Mouse (Mus musculus): ENCODE data around the gene Muc13. TPM values are rescaled to one million over a fixed set of nuclear protein-coding genes. Genes with fewer than 3 reads are reported as not detected.

The Muc13 gene
- polyA plus RNA-seq, 1 experiment from 2014 or later: not detected

DNA sequence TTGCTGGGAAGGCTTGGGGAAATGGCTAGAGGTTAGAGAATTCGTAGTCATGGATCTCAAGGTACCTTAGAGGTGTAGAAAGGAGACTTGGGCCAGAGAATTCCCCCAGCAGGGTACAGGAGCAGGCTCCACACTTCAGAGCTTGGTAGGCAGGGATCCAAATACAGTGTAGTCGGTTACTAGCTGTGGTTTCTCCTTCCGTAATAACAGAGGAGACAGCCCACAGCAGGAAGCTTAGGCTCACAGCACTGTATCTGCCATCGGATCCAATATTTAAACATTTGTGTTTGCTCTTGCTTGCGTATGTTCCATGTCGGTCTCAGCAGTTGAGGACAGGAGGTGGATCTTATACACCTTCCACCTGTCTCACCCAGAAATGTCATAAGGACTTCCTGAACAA, 2.0 kb downstream of the Muc13 start:
- WGBS: 81% methylated on average over 6 of the region's 6 CpGs
- Histone ChIP-seq H3K9ac (no peak overlapping the region), H3K4me1 (no peaks in the 10 kb centered on the region), H3K36me3 (no peaks in the 10 kb centered on the region), H3K4me2 (no peak overlapping the region), H3K27ac (no peak overlapping the region), H3K27me3 (no peaks in the 10 kb centered on the region), H3K4me3 (no peak overlapping the region), H3K9me3 (no peaks in the 10 kb centered on the region)
- ATAC-seq (ENCODE audit: insufficient number of reproducible peaks, low FRiP score, low TSS enrichment, low read depth): no peak

DNA sequence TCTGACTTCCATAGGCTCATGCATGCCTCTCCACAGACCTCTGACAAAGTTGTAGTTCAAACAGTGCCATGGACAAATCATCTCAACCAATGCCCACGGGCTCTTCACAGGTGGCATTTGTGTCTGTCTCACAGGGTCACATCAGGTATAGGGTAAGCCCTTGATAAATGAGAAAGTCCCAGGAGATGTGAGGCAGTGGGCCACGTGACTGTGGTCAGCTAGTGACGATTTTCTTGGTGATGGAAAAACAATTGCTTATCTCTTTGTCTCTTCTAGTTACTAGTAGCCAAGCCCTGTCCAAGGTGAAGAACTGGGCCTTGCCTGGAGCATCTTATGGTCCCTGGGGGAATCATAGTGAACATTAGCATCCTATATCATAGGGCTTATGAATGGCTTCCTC, 2.9 kb downstream of the Muc13 start:
- no peaks in the 10 kb centered on the region for H3K4me1 ChIP-seq
- no peak overlapping the region for H3K27ac ChIP-seq
- H3K4me2 ChIP-seq: no peak overlapping the region
- no peak for ATAC-seq (ENCODE audit: insufficient number of reproducible peaks, low FRiP score, low TSS enrichment, low read depth)
- H3K9me3 ChIP-seq: no peaks in the 10 kb centered on the region
- H3K4me3 ChIP-seq: no peak overlapping the region
- H3K27me3 ChIP-seq: no peaks in the 10 kb centered on the region
- no peak overlapping the region for H3K9ac ChIP-seq
- no peaks in the 10 kb centered on the region for H3K36me3 ChIP-seq
- 83% methylated on average over 3 of the region's 3 CpGs for WGBS

DNA sequence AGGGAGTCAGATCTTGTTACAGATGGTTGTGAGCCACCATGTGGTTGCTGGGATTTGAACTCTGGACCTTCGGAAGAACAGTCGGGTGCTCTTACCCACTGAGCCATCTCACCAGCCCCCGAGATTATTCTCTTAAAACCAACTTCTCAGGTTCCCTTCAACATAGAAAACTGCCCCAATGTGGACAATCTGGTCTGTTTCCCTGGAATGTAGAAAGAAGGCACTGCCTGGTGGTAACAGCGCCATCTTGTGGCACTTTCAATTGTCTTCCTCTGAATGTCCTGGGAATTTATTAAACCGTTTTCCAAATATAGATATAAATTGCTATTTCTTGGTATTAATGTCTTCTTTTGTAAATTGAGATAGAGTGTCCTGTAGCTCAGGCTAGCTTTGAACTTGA, 4.0 kb downstream of the Muc13 start:
- Histone ChIP-seq H3K36me3 (no peaks in the 10 kb centered on the region), H3K27me3 (no peaks in the 10 kb centered on the region), H3K9me3 (no peaks in the 10 kb centered on the region), H3K4me1 (no peaks in the 10 kb centered on the region), H3K4me3 (no peak overlapping the region), H3K9ac (no peak overlapping the region), H3K27ac (no peak overlapping the region), H3K4me2 (no peak overlapping the region)
- 34% methylated on average over 5 of the region's 5 CpGs for WGBS
- no peak for ATAC-seq (ENCODE audit: insufficient number of reproducible peaks, low FRiP score, low TSS enrichment, low read depth)

DNA sequence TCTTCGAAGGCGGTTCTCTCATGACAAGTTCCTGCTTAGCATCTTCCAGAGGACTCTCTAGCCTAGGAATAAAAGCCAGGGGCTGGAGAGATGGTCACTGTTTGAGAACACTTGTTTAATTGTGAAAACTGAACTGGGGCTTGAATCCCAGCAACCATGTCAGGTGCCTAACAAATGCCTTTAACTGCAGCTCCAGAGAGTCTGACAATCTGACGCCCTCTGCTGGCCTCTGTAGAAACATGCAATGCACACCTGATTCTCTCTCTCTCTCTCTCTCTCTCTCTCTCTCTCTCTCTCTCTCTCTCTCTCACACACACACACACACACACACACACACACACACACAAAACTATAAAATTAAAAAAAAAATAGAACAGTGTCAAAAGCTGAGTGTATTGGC, 16.2 kb downstream of the Muc13 start:
- Histone ChIP-seq H3K4me2 (no peak overlapping the region), H3K4me3 (no peak overlapping the region), H3K27ac (no peak overlapping the region), H3K9me3 (no peaks in the 10 kb centered on the region), H3K27me3 (no peaks in the 10 kb centered on the region), H3K9ac (no peak overlapping the region), H3K4me1 (no peaks in the 10 kb centered on the region), H3K36me3 (no peaks in the 10 kb centered on the region)
- 73% methylated on average over 3 of the region's 3 CpGs for WGBS
- ATAC-seq (ENCODE audit: insufficient number of reproducible peaks, low FRiP score, low TSS enrichment, low read depth): no peak

DNA sequence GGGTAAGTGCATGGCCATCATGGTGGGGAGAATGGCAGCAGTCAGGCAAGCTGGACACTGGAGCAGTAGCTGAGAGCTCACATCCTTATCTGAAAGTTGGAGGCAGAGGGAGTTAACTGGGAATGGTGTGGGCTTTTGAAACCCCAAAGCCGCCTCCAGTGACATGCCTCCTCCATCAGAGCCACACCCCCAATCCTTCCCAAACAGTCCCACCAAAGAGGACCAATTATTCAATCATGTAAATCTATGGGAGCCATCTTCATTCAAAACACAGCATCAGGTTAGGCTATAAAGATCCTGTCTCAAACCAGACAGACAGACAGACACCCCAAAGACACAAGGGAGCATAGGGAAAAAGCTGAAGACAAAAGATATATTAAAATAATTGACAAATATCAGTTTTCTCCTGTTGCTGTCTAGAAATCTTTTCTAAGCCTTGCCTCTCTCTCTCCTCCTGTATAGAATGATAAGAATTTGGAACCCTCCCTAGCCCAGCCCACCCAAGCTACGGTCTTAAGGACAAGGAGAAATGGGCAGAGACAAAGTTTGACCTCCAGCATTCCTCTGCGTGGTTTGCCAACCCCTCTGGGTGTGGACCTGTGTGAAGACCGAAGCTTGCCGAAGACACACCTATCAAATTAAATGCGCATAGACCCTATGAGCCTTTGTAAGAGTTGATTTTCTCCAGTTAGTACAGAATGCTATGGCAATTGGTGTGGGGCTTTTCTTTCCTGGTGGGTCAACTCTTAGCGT, 24.8 kb downstream of the Muc13 start:
- Histone ChIP-seq H3K9ac (no peak overlapping the region), H3K36me3 (no peaks in the 10 kb centered on the region)

DNA sequence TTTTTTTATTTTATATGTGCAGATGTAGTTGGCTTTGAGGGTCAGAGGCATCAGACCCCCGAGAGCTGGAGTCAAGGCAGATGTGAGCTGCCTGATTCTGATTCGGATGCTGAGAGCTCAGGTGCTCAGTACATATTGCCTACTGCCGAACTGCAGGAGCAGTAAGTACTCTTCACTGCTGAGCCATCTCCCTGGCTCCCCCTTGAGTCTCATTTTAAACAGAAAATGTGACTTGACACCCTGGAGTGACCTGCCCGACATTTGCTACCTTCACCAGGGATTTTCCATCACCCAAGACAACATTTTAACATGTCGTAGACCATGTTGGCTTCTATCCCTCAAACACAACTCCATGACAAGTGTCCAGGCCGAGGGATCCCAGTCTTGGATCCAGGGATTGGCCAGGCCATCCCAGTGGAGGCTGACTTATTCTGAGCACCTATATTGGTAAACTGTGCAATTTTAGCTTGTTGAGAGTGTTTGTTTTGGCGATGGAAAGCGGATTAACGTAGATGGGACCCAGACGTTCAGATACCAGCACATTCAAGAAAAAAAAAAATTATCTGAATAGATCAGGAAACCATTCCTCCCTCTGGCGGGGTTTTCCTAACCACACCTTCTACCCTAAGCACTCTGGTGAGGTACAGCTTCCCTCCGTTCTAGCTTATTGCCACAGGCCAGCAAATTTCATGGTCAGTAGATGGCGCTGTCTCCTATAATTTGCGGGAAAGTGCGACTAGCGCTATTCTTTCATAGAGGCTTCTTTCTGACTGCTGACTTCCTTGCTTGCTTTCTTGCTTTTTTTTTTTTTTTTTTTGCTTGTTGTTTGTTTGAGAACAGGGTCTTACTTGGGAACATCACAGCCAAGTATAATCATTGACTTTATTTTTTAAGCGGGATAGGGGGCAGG, 26.7 kb downstream of the Muc13 start:
- WGBS: 19% methylated on average over 17 of the region's 17 CpGs
- Histone ChIP-seq H3K9me3 (no peaks in the 10 kb centered on the region), H3K27ac (no peak overlapping the region), H3K4me1 (peaks cover 3% of the 10 kb centered on the region; the same call in 1 of the 2 replicates), H3K9ac (no peak overlapping the region), H3K36me3 (no peaks in the 10 kb centered on the region), H3K27me3 (no peaks in the 10 kb centered on the region), H3K4me2 (no peak overlapping the region), H3K4me3 (no peak overlapping the region)
- ATAC-seq (ENCODE audit: insufficient number of reproducible peaks, low FRiP score, low TSS enrichment, low read depth): no peak

More for the DNA sequence above, 24.8 kb downstream of the Muc13 start:
- Histone ChIP-seq H3K4me3 (no peak overlapping the region), H3K4me2 (no peak overlapping the region), H3K9me3 (no peaks in the 10 kb centered on the region), H3K27me3 (no peaks in the 10 kb centered on the region), H3K4me1 (peaks cover 3% of the 10 kb centered on the region; the same call in 1 of the 2 replicates), H3K27ac (no peak overlapping the region)
- ATAC-seq (ENCODE audit: insufficient number of reproducible peaks, low FRiP score, low TSS enrichment, low read depth): no peak
- WGBS: 86% methylated on average over 7 of the region's 7 CpGs

- Histone ChIP-seq H3K4me3 (no peak overlapping the region), H3K9ac (no peak overlapping the region), H3K36me3 (no peaks in the 10 kb centered on the region), H3K4me2 (no peak overlapping the region), H3K4me1 (peaks cover 10% of the 10 kb centered on the region; the same call in 1 of the 2 replicates), H3K9me3 (no peaks in the 10 kb centered on the region), H3K27ac (no peak overlapping the region), H3K27me3 (no peaks in the 10 kb centered on the region)
- ATAC-seq (ENCODE audit: insufficient number of reproducible peaks, low FRiP score, low TSS enrichment, low read depth): no peak
- 86% methylated on average over 6 of the region's 6 CpGs for WGBS
Observed at GRCm38 (mm10) chr16:33824603-33825002, 30.8 kb downstream of the Muc13 start.

GRCm38 (mm10) chr16:33828496-33828895, 34.7 kb downstream of the Muc13 start:
- no peak for ATAC-seq (ENCODE audit: insufficient number of reproducible peaks, low FRiP score, low TSS enrichment, low read depth)
- H3K4me2 ChIP-seq: no peak overlapping the region
- no peak overlapping the region for H3K27ac ChIP-seq

GRCm38 (mm10) chr16:33829301-33829831, 35.5 kb downstream of the Muc13 start, which contains the start of gene Itgb5:
TSS of gene Itgb5 (plus strand) at chr16:33829665.
- under 1% methylated on average over 43 of the region's 43 CpGs for WGBS
- ATAC-seq (ENCODE audit: insufficient number of reproducible peaks, low FRiP score, low TSS enrichment, low read depth): peak; percentile 78

More at GRCm38 (mm10) chr16:33828496-33828895, 34.7 kb downstream of the Muc13 start:
- Histone ChIP-seq H3K9me3 (no peaks in the 10 kb centered on the region), H3K4me3 (no peak overlapping the region), H3K9ac (no peak overlapping the region), H3K36me3 (no peaks in the 10 kb centered on the region), H3K27me3 (no peaks in the 10 kb centered on the region), H3K4me1 (peaks cover 30% of the 10 kb centered on the region)
- 87% methylated on average over 7 of the region's 7 CpGs for WGBS

GRCm38 (mm10) chr16:33829842-33830511, 36.1 kb downstream of the Muc13 start:
- peak overlapping the region; percentile 90 for H3K27ac ChIP-seq
- H3K4me3 ChIP-seq: peak overlapping the region; percentile 91
- H3K4me2 ChIP-seq: peak overlapping the region; percentile 79
- H3K4me1 ChIP-seq: peaks cover 44% of the 10 kb centered on the region
- peak; percentile 76 for ATAC-seq (ENCODE audit: insufficient number of reproducible peaks, low FRiP score, low TSS enrichment, low read depth)
- H3K27me3 ChIP-seq: no peaks in the 10 kb centered on the region
- no peaks in the 10 kb centered on the region for H3K9me3 ChIP-seq
- H3K36me3 ChIP-seq: no peaks in the 10 kb centered on the region
- peak overlapping the region; percentile 93 for H3K9ac ChIP-seq
- under 1% methylated on average over 73 of the region's 76 CpGs for WGBS

More at GRCm38 (mm10) chr16:33829301-33829831, 35.5 kb downstream of the Muc13 start, which contains the start of gene Itgb5:
- H3K9me3 ChIP-seq: no peaks in the 10 kb centered on the region
- no peaks in the 10 kb centered on the region for H3K36me3 ChIP-seq
- peaks cover 38% of the 10 kb centered on the region for H3K4me1 ChIP-seq
- H3K27ac ChIP-seq: peak within 1 kb of the TSS; percentile 90
- H3K4me3 ChIP-seq: peak within 1 kb of the TSS; percentile 91
- H3K4me2 ChIP-seq: peak within 1 kb of the TSS; percentile 79
- H3K9ac ChIP-seq: peak within 1 kb of the TSS; percentile 93
- H3K27me3 ChIP-seq: no peaks in the 10 kb centered on the region

- 3% methylated on average over 18 of the region's 18 CpGs for whole genome bisulfite sequencing
- H3K27ac ChIP-seq: peak overlapping the region; percentile 90
- peak overlapping the region; percentile 79 for H3K4me2 ChIP-seq
- peak overlapping the region; percentile 91 for H3K4me3 ChIP-seq
- peaks cover 44% of the 10 kb centered on the region for H3K4me1 ChIP-seq
- peak overlapping the region; percentile 93 for H3K9ac ChIP-seq
- no peaks in the 10 kb centered on the region for H3K27me3 ChIP-seq
- no peaks in the 10 kb centered on the region for H3K9me3 ChIP-seq
- ATAC-seq (ENCODE audit: insufficient number of reproducible peaks, low FRiP score, low TSS enrichment, low read depth): no peak
- no peaks in the 10 kb centered on the region for H3K36me3 ChIP-seq
Observed at GRCm38 (mm10) chr16:33830512-33831105, 36.8 kb downstream of the Muc13 start.
